Mouse (Mus musculus) hindbrain, embryonic 13.5 days (tissue): ENCODE measurements around the gene Akap7. TPM values are rescaled to one million over a fixed set of nuclear protein-coding genes. Genes with fewer than 3 reads are reported as not detected.

ENCODE experiments used
- ATAC-seq: fragments of 200-750 bp; cut with Nextera tagmentation; 2 replicates; pipeline ENCODE4 v1.8.0; 2017; ENCODE audit warnings: moderate TSS enrichment; ENCODE audit not compliant: low FRiP score
- H3K27ac ChIP-seq: fragments of 300-500 bp; sonication (generic); 2 replicates; pipeline ENCODE4 v1.5.1; 2015; ENCODE audit warnings: inconsistent platforms, mild to moderate bottlenecking, moderate library complexity
- H3K27me3 ChIP-seq: fragments of 300-500 bp; sonication (generic); 2 replicates; pipeline ENCODE4 v1.6.1; 2015; ENCODE audit warnings: mild to moderate bottlenecking, inconsistent platforms
- H3K36me3 ChIP-seq: fragments of 300-500 bp; sonication (generic); 2 replicates; pipeline ENCODE4 v1.6.1; 2015; ENCODE audit warnings: mild to moderate bottlenecking, inconsistent platforms
- H3K4me1 ChIP-seq: fragments of 300-500 bp; sonication (generic); replicated peaks from 2 replicates; pipeline ENCODE4 v1.6.1; 2015; ENCODE audit warnings: inconsistent platforms
- H3K4me2 ChIP-seq: fragments of 300-500 bp; sonication (generic); 2 replicates; pipeline ENCODE4 v1.6.1; 2015; ENCODE audit warnings: inconsistent platforms, mild to moderate bottlenecking, moderate library complexity
- H3K4me3 ChIP-seq: fragments of 300-500 bp; sonication (generic); 2 replicates; pipeline ENCODE4 v1.5.1; 2015; ENCODE audit warnings: mild to moderate bottlenecking, inconsistent platforms
- H3K9ac ChIP-seq: fragments of 300-500 bp; sonication (generic); 2 replicates; pipeline ENCODE4 v1.6.1; 2015; ENCODE audit warnings: mild to moderate bottlenecking, inconsistent platforms
- H3K9me3 ChIP-seq: fragments of 300-500 bp; sonication (generic); 2 replicates; pipeline ENCODE4 v1.6.1; 2016; ENCODE audit warnings: inconsistent platforms
- WGBS: fragments of 180-500 bp; shearing (Covaris S2); methylation state at CpG from one replicate; pipeline ENCODE4 v1.1.7; 2015; 5-methylcytosine and 5-hydroxymethylcytosine counted together
- polyA plus RNA-seq: library from polyadenylated mRNA; unstranded; fragments of >200 nt; fragmentation: Nextera tagmentation; extraction: Ambion mirVana; gene quantifications from 2 replicates; pipeline ENCODE4 v1.2.1, GENCODE M21; 2015

The Akap7 gene
- polyA plus RNA-seq, 1 experiment from 2014 or later: 28.1 TPM

DNA sequence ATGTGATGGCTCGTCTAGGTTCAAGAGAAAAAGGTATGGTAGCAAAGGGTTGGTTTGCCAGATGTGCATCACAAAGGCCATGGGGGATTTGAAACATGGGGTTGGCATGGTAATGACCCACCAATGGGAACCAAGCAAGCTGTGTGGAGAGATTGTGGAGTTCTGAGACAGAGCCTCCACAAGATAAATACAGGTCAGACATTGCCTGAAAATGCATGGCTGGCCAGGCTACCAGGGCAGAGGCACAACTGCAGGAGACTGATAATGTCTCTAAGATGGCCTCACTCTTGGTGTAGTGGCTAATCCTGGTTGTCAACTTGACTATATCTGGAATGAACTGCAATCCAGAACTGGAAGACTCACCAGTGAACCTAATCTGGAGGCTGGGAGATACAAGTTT, 174.1 kb downstream of the Akap7 start:
- Histone ChIP-seq H3K27ac (no peak overlapping the region), H3K27me3 (no peaks in the 10 kb centered on the region), H3K4me3 (no peak overlapping the region), H3K4me2 (no peak overlapping the region), H3K36me3 (no peaks in the 10 kb centered on the region), H3K9me3 (0 out of 2 replicates have a peak, but pooled peaks cover 1% of the 10 kb centered on the region), H3K9ac (no peak overlapping the region), H3K4me1 (no peaks in the 10 kb centered on the region)
- 83% methylated on average over 1 of the region's 1 CpGs for WGBS
- ATAC-seq: no peak

DNA sequence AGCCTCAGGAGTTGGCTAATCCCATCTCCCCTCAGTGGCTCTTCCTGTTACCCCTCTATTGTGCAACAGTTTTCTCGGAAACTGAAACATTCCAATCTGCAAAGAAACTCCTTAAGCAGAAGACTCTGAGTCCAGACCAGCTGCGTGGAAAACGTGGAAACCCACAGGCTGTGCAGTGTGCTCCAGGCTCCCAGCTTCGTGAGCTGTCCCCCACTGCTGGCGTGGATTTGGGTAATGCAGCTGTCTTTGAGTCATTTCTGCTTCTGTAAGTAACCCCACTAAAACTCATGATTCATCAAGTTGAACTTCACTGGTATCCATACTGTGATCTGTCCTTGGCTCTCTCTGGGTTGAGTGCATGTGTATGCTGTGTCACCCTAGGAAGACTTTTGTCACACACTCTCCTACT, 179.2 kb downstream of the Akap7 start:
- no peak for ATAC-seq
- H3K4me1 ChIP-seq: no peaks in the 10 kb centered on the region

GRCm38 (mm10) chr10:25126035-25126434, 181.6 kb downstream of the Akap7 start:
- Histone ChIP-seq H3K4me1 (no peaks in the 10 kb centered on the region), H3K9ac (no peak overlapping the region), H3K36me3 (no peaks in the 10 kb centered on the region), H3K9me3 (no peaks in the 10 kb centered on the region), H3K27me3 (no peaks in the 10 kb centered on the region), H3K4me3 (no peak overlapping the region), H3K27ac (no peak overlapping the region), H3K4me2 (no peak overlapping the region)
- 91% methylated on average over 2 of the region's 2 CpGs for WGBS
- ATAC-seq: no peak

More for the DNA sequence above, 179.2 kb downstream of the Akap7 start:
- WGBS: 89% methylated on average over 5 of the region's 5 CpGs
- Histone ChIP-seq H3K9ac (no peak overlapping the region), H3K4me2 (no peak overlapping the region), H3K36me3 (no peaks in the 10 kb centered on the region), H3K9me3 (no peaks in the 10 kb centered on the region), H3K27me3 (no peaks in the 10 kb centered on the region), H3K4me3 (no peak overlapping the region), H3K27ac (no peak overlapping the region)

DNA sequence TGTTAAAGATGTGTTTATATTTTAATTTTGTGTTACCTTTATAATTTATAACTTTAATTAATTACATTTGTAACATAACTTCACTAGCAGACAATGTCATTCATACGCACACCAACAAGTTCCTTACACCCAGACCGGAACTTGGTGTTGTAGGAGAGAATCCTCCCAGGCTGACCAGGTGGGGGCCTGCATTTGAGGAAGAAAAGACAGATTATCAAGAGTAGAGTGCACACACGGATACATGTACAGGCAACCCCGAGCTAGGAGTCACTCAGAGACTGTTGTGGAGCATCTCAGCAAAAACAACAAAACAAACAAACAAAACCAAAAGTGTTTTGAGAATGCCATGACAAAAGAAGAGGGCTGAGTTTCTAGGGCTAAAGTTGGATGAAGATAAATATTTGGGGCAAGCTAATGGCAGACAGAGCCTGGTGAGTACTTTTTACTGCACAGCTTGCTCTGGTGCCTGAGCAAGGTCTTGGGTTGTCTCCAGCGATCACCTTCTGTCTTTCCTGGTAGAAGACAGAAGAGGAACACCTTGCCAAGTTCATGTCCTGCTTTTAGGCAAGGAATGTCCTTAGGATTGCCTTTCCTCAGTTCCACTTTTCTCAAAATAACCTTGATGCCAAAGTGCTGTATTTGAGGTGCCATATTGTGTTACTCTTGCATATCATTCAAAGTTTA, 186.7 kb downstream of the Akap7 start:
- H3K36me3 ChIP-seq: no peaks in the 10 kb centered on the region
- no peaks in the 10 kb centered on the region; the same call in 1 of the 2 replicates for H3K4me1 ChIP-seq
- no peaks in the 10 kb centered on the region for H3K27me3 ChIP-seq
- H3K4me3 ChIP-seq: no peak overlapping the region
- H3K4me2 ChIP-seq: no peak overlapping the region
- no peak overlapping the region for H3K9ac ChIP-seq
- no peaks in the 10 kb centered on the region for H3K9me3 ChIP-seq
- no peak for ATAC-seq
- H3K27ac ChIP-seq: no peak overlapping the region
- WGBS: 93% methylated on average over 5 of the region's 5 CpGs

Other genes with a start within 250 kb of the Akap7 start
- gene Epb41l2, start 51.9 kb upstream of the Akap7 start, polyA plus RNA-seq: 23.7 and 24.9 TPM in 2 replicates
- 0.12 TPM in 1 of 2 replicates, not detected in the other for gene Smlr1, start 228.4 kb upstream of the Akap7 start, polyA plus RNA-seq